14 mouse cellular contexts compared by ENCODE assay signal in genomic region chr5:77888534-77888933, GRCm38 (mm10).
DNase-seq lines count a peak whose midpoint lies in the region; ATAC-seq and TF ChIP-seq lines count a peak whose summit lies in the region.
"Had no signal": no experiment of that assay in that cellular context is flagged by ENCODE, and none has a peak within 500 bp of the region (broad histone marks: within the 10 kb centered on the region; RNA-seq: fewer than 3 reads in every experiment).

No protein-coding gene starts in this region.

- TF ChIP-seq CTCF in hindbrain, postnatal 0 days (IDR thresholded peaks at IDR 0.05; ENCODE audit: low read depth) = no peak

- intact Hi-C loops in left cerebral cortex, postnatal 25 days (cut with DNase I) = loop anchor here (2.0 kb wide), 1 partner anchor 50 kb away; no protein-coding TSS in a partner anchor

- no peak overlapping the region for H3K4me3 ChIP-seq in hindbrain, postnatal 0 days (ENCODE audit: low read length)
- H3K4me3 ChIP-seq in hindbrain, embryonic 10.5 days = no peak overlapping the region
- H3K4me3 ChIP-seq: erythroblast, embryonic 14.5 days; liver, embryonic 13.5 days had no signal

- no peak overlapping the region for H3K9ac ChIP-seq in hindbrain, postnatal 0 days (replicated peaks; ENCODE audit: low read length)
- H3K9ac ChIP-seq: liver, embryonic 13.5 days had no signal

- H3K4me2 ChIP-seq in hindbrain, postnatal 0 days (ENCODE audit: low read depth, low read length) = no peak overlapping the region
- H3K4me2 ChIP-seq: liver, embryonic 13.5 days had no signal

- no peaks in the 10 kb centered on the region for H3K9me3 ChIP-seq in hindbrain, postnatal 0 days (ENCODE audit: low read length)
- no peaks in the 10 kb centered on the region for H3K9me3 ChIP-seq in hindbrain, embryonic 10.5 days

- no peak overlapping the region for H3K27ac ChIP-seq in hindbrain, postnatal 0 days
- H3K27ac ChIP-seq in hindbrain, embryonic 10.5 days = no peak overlapping the region
- H3K27ac ChIP-seq: liver, embryonic 13.5 days had no signal

- H3K4me1 ChIP-seq in hindbrain, postnatal 0 days (ENCODE audit: insufficient read depth, low read length) = no peaks in the 10 kb centered on the region
- H3K4me1 ChIP-seq in hindbrain, embryonic 10.5 days (replicated peaks) = no peaks in the 10 kb centered on the region
- H3K4me1 ChIP-seq: liver, embryonic 13.5 days had no signal

- DNase-seq in hindbrain, postnatal 0 days (ENCODE audit: low spot score) = peak; percentile 55
- no peak for DNase-seq in hindbrain, embryonic 10.5 days (ENCODE audit: low spot score)
- peak; percentile 85 for DNase-seq in brain, embryonic 18.5 days (ENCODE audit: low read depth, low spot score)
- peak; percentile 30 to 80 for DNase-seq in frontal cortex, postnatal 36 days (ENCODE audit: low spot score in 2 of 2)
- DNase-seq in left cerebral cortex, postnatal 25 days (ENCODE audit: low spot score in 2 of 2) = peak; percentile 47 to 86
- no peak for DNase-seq in gastrocnemius, postnatal 10 days
- no peak for DNase-seq in natural killer cell, adult 2 months (ENCODE audit: low spot score in 2 of 2)
- DNase-seq: kidney, postnatal 14 days; liver, embryonic 13.5 days; midbrain, embryonic 14.5 days; thymus, adult 18-20 months had no signal

- no peaks in the 10 kb centered on the region for H3K36me3 ChIP-seq in hindbrain, postnatal 0 days (ENCODE audit: insufficient read depth, low read length)
- no peaks in the 10 kb centered on the region for H3K36me3 ChIP-seq in hindbrain, embryonic 10.5 days
- H3K36me3 ChIP-seq: liver, embryonic 13.5 days had no signal

- 42% methylated on average over 9 of the region's 9 CpGs for WGBS in hindbrain, postnatal 0 days
- WGBS in hindbrain, embryonic 10.5 days = 90% methylated on average over 9 of the region's 9 CpGs

- no peak for ATAC-seq in hindbrain, postnatal 0 days
- ATAC-seq in CD4-positive, CD25-positive, alpha-beta regulatory T cell, adult 4 months = no peak

- H3K27me3 ChIP-seq in hindbrain, postnatal 0 days (ENCODE audit: insufficient read depth, low read length) = no peaks in the 10 kb centered on the region
- no peaks in the 10 kb centered on the region for H3K27me3 ChIP-seq in hindbrain, embryonic 10.5 days (ENCODE audit: insufficient read depth, poor library complexity, severe bottlenecking)
- H3K27me3 ChIP-seq: CH12.LX; liver, embryonic 13.5 days had no signal

Comparison
In these comparisons a context has a peak if more than half of its experiments do, and no peak if none do; other contexts are left out.
1. DNase-seq: peak in hindbrain, postnatal 0 days (single experiment), brain, embryonic 18.5 days (single experiment), frontal cortex, postnatal 36 days (2 of 2) and left cerebral cortex, postnatal 25 days (2 of 2); none in hindbrain, embryonic 10.5 days (single experiment), gastrocnemius, postnatal 10 days (single experiment) and natural killer cell, adult 2 months (0 of 2).